Mouse (Mus musculus) spleen, adult 2 months (tissue): Measurements from ENCODE around the gene Olfr204.

ENCODE experiments used
- CTCF ChIP-seq: fragments of 200-500 bp; IDR thresholded peaks from 2 replicates; pipeline ENCODE4 v1.5.1; 2011; ENCODE audit warnings: mild to moderate bottlenecking, inconsistent platforms; ENCODE audit not compliant: insufficient read depth, insufficient read length, insufficient replicate concordance; ENCODE audit errors: extremely low read depth
- POLR2A ChIP-seq: fragments of 200-500 bp; IDR thresholded peaks from 2 replicates; pipeline ENCODE4 v1.6.1; 2011; ENCODE audit warnings: low read depth, low read length, inconsistent platforms

DNA sequence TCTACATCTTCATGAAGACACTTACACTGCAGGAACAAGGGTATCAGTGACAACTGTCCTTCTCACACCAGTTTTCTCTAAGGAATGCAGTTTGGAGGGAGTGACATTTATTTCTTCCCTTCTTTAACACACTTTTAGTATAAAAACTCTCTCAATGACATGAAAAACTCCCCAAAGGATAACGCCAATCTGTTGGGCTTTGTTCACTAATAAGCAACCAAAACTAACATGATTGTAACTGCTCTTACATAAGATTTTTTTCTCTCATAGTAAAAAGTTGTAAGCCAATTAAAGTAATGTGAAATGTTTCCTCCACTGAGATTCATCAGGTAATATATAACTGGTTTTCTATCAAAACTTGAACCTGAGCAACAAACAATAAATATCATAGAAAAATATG is 31.1 kb upstream of the Olfr204 start, which contains the start of gene Olfr206:
- TF ChIP-seq CTCF (no peak), POLR2A (no peak)
